Mouse (Mus musculus) E14TG2a.4 (cell line): ENCODE data around the gene Lars2.
"Not testable (repeated sequence)": the region's sequence is repeated elsewhere in the genome, so short reads cannot be mapped to it uniquely, and the experiment has no call there.

Experiments
- H3K27me3 ChIP-seq: 2 replicates; pipeline ENCODE4 v1.6.1; 2014; ENCODE audit warnings: low read length, control low read depth; ENCODE audit not compliant: insufficient read depth
- H3K36me3 ChIP-seq: 2 replicates; pipeline ENCODE4 v1.6.1; 2014; ENCODE audit warnings: low read length, control low read depth; ENCODE audit not compliant: insufficient read depth
- H3K4me1 ChIP-seq: replicated peaks from 2 replicates; pipeline ENCODE4 v1.6.1; 2014; ENCODE audit warnings: low read depth, low read length, control low read depth
- H3K4me3 ChIP-seq: replicated peaks from 2 replicates; pipeline ENCODE4 v1.5.1; 2014; ENCODE audit warnings: mild to moderate bottlenecking, low read length
- H3K9me3 ChIP-seq: 2 replicates; pipeline ENCODE4 v1.6.1; 2014; ENCODE audit warnings: low read length, control low read depth
- CTCF ChIP-seq: conservative IDR thresholded peaks from 2 replicates; pipeline ENCODE4 v1.5.1; 2014; ENCODE audit warnings: low read length
- NANOG ChIP-seq: IDR thresholded peaks from 2 replicates; pipeline ENCODE4 v1.6.1; 2014; ENCODE audit warnings: borderline replicate concordance, low read length, mixed read lengths
- POU5F1 ChIP-seq: IDR thresholded peaks from 2 replicates; pipeline ENCODE4 v1.6.1; 2014; ENCODE audit warnings: low read length, borderline replicate concordance

Gene Lars2

GRCm38 (mm10) chr9:123386347-123386746 is 19.6 kb downstream of the Lars2 start:
- no peaks in the 10 kb centered on the region for H3K27me3 ChIP-seq
- no peaks in the 10 kb centered on the region for H3K4me1 ChIP-seq
- peaks cover 26% of the 10 kb centered on the region for H3K9me3 ChIP-seq
- TF ChIP-seq POU5F1, result no peak
- no peak for TF ChIP-seq CTCF
- TF ChIP-seq NANOG, result no peak
- H3K36me3 ChIP-seq, result peaks cover 52% of the 10 kb centered on the region
- no peak overlapping the region for H3K4me3 ChIP-seq

DNA sequence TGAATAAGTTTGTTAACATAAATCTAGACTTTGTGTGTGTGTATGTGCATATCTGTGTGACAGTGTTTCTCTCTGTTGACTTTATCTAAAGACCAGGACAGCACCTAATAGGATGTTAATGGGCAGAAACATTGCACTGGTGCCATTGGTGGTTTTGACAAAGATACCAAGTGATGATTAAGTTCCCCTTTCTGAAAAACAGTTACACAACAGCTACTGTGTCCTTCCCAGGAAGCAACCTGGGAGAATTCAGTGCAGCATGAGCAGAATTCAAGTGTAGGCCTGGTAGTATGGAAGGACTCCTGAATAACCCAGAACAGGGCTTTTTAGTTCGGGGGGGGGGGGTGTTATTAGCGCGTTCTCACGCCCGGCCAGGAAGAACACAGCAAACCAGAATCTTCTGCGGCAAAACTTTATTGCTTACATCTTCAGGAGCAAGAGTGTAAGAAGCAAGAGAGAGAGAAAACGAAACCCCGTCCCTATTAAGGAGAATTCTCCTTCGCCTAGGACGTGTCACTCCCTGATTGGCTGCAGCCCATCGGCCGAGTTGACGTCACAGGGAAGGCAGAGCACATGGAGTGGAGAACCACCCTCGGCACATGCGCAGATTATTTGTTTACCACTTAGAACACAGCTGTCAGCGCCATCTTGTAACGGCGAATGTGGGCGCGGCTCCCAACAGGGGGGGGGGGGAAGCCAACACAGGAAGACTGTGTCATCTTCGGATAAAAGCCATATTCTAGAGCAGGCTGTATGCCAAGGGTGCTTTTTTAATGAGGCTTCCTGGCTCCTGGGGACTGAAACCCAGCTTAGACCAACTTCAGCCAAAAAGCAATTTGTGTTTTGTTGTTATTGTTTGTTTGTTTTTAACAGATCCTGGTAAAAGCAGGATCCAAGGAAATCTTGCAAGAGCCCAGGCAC is 21.6 kb downstream of the Lars2 start:
- not testable (repeated sequence) for H3K4me3 ChIP-seq, H3K4me1 ChIP-seq, H3K27me3 ChIP-seq
- H3K36me3 ChIP-seq, result peaks cover 42% of the 10 kb centered on the region
- H3K9me3 ChIP-seq, result peaks cover 26% of the 10 kb centered on the region

- peaks cover 21% of the 10 kb centered on the region for H3K9me3 ChIP-seq
- TF ChIP-seq POU5F1 (no peak), NANOG (no peak), CTCF (no peak)
- H3K4me1 ChIP-seq, result no peaks in the 10 kb centered on the region
- peaks cover 25% of the 10 kb centered on the region for H3K36me3 ChIP-seq
- H3K4me3 ChIP-seq, result no peak overlapping the region
- H3K27me3 ChIP-seq, result no peaks in the 10 kb centered on the region
These were observed 24.6 kb downstream of the Lars2 start for GRCm38 (mm10) chr9:123391140-123391849.

DNA sequence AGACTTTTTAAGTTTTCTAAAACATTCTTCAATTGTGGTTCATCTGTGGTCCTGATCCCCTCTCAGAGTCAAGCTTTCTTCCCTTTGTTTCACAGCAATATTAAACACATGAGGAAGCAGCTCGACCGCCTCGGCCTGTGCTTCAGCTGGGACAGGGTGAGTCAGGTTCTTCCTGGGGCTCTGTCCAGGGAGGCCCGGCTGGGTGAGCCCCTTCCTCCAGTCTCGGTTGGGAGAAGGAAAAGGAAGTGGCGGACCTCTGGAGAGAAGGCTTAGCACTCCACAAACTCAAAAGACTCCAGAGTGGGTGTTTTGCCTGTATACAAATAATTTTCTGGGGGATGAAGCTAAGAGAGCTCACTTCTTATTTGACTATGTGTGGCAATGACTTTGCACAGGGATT is 28.1 kb downstream of the Lars2 start:
- H3K27me3 ChIP-seq, result no peaks in the 10 kb centered on the region
- no peak overlapping the region for H3K4me3 ChIP-seq
- peaks cover 6% of the 10 kb centered on the region for H3K36me3 ChIP-seq
- no peaks in the 10 kb centered on the region for H3K9me3 ChIP-seq
- H3K4me1 ChIP-seq, result no peaks in the 10 kb centered on the region
- TF ChIP-seq POU5F1 (no peak), NANOG (no peak), CTCF (no peak)

- Histone ChIP-seq H3K4me1 (no peaks in the 10 kb centered on the region), H3K4me3 (no peak overlapping the region), H3K36me3 (peaks cover 4% of the 10 kb centered on the region; the same call in 1 of the 2 replicates), H3K9me3 (no peaks in the 10 kb centered on the region), H3K27me3 (no peaks in the 10 kb centered on the region)
- TF ChIP-seq CTCF (no peak), NANOG (no peak), POU5F1 (no peak)
These were observed 31.0 kb downstream of the Lars2 start for GRCm38 (mm10) chr9:123397701-123398100.

DNA sequence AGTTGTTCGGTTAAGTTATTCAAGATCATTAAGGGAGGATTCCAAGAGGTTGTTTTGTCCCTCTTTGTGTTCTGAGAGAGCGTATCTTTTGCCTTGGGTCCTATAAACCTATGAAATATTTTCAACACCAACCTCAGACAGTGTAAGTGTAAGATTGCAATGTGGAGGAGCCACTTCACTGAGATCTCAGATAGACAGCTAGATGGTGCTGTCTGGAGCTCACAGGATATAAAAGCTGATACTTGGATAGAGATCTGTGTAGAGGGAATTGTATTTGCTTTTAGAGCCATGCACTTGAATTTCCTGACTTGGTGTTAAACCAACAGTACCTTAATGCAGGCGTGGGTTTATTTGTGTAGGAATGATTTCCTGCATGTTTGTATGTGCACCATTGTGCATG is 35.5 kb downstream of the Lars2 start:
- no peaks in the 10 kb centered on the region for H3K36me3 ChIP-seq
- H3K9me3 ChIP-seq, result no peaks in the 10 kb centered on the region
- no peak overlapping the region for H3K4me3 ChIP-seq
- no peaks in the 10 kb centered on the region for H3K27me3 ChIP-seq
- H3K4me1 ChIP-seq, result no peaks in the 10 kb centered on the region
- TF ChIP-seq POU5F1, result no peak
- TF ChIP-seq NANOG, result no peak
- TF ChIP-seq CTCF, result no peak

- Histone ChIP-seq H3K4me1 (no peaks in the 10 kb centered on the region), H3K27me3 (no peaks in the 10 kb centered on the region), H3K9me3 (no peaks in the 10 kb centered on the region), H3K36me3 (no peaks in the 10 kb centered on the region), H3K4me3 (no peak overlapping the region)
- TF ChIP-seq POU5F1 (no peak), CTCF (no peak), NANOG (no peak)
These were observed 36.3 kb downstream of the Lars2 start for GRCm38 (mm10) chr9:123403031-123403430.

GRCm38 (mm10) chr9:123405231-123405630 is 38.5 kb downstream of the Lars2 start:
- TF ChIP-seq NANOG, result no peak
- no peak for TF ChIP-seq POU5F1
- no peak for TF ChIP-seq CTCF

More at GRCm38 (mm10) chr9:123405231-123405630, 38.5 kb downstream of the Lars2 start:
- no peak overlapping the region for H3K4me3 ChIP-seq
- no peaks in the 10 kb centered on the region for H3K27me3 ChIP-seq
- H3K4me1 ChIP-seq, result no peaks in the 10 kb centered on the region
- H3K36me3 ChIP-seq, result no peaks in the 10 kb centered on the region
- H3K9me3 ChIP-seq, result no peaks in the 10 kb centered on the region
